Mouse (Mus musculus) adrenal gland, postnatal 36 days (tissue): ENCODE data around the gene Ciart. TPM values are rescaled to one million over a fixed set of nuclear protein-coding genes. Genes with fewer than 3 reads are reported as not detected.
"Not testable (repeated sequence)": the region's sequence is repeated elsewhere in the genome, so short reads cannot be mapped to it uniquely, and the experiment has no call there.

Experiments used
- DNase-seq, 2 experiments: peaks; one replicate each; pipeline ENCODE4 v3.0.0; 2021; ENCODE audit warnings: mixed read lengths in 1 of 2
- total RNA-seq, 2 experiments: library from RNA; stranded (reverse); gene quantifications; 2 replicates each; pipeline ENCODE4 v1.2.3; 2021

Ciart gene
- total RNA-seq, 2 experiments from 2014 or later: 2.2 to 3.2 TPM

DNA sequence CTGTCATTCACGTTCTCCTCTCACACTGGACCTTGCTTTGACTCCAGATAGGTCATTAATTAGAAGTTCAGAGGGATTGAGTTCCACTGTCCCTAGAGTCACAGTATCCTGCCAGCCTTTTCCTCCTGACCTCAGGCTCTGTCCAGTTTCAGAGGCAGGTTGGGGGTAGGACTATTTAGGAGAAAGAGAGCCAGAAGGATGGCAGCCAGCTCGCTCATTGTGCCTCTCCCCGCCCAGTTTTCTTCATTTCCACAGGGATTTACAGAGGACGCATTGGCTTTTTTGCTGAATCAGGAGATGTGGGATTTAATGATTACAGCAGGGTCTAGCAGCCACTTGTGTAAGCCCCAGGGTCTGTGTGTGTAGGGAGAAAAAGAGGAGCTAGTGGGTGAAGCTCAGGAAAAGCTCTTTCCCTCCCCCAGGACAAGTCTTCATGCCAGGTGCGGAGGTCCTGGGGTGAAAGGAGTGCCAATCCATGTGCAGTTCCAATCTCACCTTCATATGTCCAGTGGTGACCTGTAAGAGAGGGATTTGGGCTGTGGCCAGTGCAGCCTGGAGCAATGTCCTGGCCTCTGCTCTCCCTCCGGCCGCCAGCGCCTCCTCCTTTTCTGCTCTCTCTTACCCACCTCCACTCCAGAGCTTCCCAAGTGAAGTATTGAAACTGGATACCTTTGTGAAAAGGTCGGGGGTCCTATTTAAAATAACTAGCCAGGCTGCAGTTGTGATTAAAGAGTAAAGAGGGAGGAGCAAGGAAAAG, 19.7 kb upstream of the Ciart start:
- DNase-seq: peak in 1 of 2 experiments; percentile 41

DNA sequence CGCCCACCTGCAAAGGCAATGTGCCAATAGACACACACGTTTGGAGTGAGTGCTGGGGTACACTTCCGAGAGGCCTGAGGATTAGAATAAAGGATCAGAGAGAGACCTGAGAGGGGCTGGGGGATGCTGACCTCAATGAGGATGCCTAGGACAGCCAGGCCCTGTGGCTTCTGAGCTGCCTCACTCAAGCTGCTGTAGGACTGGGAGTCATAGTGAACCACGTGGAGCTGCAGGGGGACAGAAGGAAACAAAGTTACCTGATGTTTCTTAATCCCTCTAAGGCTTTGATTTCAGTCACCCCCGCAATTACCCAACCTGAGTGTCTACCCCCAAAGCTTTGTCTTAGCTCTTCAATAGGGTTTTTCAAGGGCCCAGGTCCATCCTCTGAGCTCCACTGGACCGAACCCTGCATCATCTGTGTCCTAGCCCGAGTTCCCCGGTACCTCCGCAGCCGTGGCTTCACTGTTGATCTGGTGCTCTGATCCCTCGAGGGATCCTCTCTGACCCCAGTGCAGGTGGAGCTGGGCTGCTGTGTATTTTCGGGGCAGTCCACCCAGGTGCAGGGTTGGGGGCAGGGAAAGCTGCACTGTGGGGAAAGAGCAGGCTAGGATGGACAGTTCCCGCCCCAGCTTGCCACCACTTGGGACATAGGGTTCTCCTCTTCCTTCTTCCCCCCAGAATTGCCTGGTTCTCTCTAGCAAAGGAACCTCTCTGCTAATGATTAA, 17.9 kb upstream of the Ciart start:
- no peak for DNase-seq

DNA sequence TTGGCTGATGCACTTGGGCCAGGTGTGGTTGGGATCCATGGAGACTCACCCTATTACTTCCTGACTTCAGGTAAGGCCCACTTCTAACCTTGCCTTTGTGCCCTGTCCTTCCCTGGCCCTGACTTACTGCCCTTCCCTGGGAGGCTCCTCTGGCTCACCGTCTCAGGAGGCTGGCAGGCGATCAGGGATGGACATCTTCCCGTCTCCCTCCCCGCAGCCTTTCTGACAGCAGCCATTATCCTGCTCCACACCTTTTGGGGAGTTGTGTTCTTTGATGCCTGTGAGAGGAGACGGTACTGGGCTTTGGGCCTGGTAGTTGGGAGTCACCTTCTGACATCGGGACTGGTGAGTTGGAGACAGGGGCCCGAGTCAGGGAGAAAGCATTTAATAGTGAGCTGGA, 13.4 kb upstream of the Ciart start:
- DNase-seq: not testable (repeated sequence)

DNA sequence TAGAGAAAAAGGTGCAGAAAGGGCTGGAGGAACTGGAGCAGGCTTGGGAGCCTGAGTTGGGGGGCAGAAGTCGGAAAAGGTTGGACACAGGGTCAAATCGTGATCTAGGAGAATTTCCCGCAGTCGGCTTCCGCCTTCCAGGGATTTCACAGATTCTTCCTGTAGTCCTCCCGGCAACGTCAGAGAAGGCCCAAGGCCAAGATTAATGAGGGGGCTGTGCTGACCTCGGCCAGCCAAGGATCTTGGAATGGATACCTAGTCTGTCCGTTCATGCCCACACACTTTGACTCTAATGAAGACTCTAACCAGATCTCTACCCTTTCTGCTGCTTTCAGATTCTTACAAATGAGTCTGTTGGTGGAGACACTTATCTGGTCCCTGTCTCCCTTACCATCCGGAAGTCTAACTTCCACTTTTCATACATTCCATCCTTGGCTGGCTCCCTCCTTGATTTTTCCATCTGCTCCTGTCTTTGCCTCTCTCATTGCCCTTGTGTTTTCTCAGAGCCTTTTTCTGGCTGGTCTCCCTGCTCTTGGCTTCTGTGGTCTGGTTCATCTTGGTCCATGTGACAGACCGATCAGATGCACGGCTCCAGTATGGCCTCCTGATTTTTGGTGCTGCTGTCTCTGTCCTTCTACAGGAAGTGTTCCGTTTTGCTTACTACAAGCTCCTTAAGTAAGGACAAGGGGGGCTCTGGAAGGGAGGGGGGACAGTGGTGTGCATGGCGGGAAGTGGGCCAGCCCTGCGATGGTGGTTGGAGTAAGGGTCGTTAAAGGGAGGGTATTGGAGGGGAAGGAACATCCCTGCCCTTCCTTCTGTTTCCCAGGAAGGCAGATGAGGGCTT, 12.5 kb upstream of the Ciart start:
- peak; percentile 83 for DNase-seq

DNA sequence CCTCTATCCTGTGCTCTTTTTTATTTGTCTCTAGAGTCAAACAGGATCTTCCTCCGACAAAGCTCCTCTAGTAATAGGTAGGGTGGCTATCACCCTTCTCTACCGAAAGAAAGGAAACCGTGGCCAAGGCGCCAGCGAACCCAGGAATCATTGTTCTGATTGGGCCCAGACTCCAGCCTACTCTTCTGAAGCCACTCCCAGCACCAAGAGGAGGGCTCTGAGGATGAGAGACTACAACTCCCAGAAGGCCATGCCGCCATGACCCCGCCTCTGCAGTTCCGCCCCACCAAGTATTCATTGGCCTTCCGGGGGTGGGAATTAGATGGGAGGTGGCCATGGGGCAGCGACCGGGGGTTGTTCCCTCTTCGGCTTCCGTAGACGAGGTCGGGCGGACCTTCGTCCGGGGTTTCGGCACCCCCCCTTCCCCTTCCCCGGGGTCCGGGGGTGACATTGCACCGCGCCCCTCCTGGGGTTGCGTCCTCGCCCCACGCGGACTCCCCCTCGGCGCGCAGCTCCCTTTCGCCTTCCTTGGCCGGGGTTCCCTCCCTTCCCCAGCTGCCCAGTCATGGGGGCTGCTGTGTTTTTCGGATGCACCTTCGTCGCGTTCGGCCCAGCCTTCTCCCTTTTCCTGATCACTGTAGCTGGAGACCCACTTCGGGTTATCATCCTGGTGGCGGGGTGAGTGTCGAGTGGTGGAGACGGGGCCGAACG, 11.7 kb upstream of the Ciart start, which contains the start of gene Aph1a:
Aph1a (plus strand) TSS at position 364 of the 711 bp plus-strand sequence.
- peak; percentile 97 for DNase-seq

DNA sequence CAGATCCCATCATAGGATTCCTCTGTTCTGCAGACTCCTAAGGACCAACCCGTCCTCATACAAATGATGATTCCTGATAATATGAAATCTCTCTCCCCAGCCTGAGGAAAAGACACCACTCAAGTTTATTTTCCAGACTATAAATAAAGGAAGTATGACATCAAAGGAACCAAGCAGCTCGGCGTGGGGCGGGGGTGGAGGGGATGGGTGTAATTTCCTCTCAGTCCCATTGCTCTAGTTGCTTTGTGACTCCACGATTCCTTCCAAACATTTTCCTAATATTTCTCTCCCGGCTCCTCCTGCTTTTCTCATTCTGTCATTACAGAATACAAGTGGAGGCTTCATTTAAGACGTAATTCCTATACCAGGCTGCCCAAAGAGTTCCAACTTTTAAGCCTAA, 11.1 kb upstream of the Ciart start:
- peak in 1 of 2 experiments; percentile 45 for DNase-seq

DNA sequence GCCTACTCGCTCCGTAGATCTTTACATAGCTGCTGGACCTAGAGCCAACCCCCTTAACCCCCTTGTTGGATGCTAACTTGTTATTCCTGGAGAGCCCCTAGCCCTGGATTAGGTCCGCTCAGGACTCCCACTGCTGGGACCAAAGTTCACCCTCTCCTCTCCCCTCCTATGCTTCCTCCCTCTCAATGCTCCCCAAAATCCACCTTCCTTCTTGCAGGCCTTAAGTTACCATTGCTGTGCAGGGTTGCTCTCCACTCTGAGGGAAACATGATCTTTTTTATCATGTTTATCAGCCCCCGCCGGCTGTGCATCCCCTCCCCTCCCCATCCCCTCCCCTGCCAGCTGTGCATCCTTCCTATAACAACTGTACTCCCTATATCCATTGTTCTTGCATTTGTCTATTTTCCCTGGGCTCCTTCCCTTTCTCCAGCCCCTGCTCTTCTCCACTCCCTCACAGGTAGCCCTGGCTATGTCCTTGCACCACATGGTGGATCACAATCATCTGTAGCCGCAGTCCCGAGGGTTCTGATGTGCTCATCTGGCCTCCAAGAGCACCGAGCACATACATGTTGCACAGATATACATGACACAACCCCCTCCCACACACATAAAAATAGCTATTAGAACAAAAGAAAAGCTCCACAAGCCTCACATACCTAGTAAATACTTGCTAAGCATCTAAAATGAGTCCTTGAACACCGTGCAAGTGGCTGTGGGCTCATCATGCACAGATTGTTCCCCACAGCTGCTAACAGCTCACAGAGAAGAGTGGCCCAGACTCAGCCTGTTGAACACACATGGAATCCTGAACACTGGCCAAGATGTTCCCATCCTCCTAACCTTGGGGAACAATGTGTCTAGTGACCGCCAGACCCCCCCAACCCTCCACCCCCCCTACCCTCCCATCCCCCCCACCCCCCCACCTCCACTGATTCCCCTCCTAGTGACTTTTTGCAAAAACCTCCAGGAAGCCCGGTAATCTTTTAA, 10.3 kb upstream of the Ciart start:
- no peak for DNase-seq

DNA sequence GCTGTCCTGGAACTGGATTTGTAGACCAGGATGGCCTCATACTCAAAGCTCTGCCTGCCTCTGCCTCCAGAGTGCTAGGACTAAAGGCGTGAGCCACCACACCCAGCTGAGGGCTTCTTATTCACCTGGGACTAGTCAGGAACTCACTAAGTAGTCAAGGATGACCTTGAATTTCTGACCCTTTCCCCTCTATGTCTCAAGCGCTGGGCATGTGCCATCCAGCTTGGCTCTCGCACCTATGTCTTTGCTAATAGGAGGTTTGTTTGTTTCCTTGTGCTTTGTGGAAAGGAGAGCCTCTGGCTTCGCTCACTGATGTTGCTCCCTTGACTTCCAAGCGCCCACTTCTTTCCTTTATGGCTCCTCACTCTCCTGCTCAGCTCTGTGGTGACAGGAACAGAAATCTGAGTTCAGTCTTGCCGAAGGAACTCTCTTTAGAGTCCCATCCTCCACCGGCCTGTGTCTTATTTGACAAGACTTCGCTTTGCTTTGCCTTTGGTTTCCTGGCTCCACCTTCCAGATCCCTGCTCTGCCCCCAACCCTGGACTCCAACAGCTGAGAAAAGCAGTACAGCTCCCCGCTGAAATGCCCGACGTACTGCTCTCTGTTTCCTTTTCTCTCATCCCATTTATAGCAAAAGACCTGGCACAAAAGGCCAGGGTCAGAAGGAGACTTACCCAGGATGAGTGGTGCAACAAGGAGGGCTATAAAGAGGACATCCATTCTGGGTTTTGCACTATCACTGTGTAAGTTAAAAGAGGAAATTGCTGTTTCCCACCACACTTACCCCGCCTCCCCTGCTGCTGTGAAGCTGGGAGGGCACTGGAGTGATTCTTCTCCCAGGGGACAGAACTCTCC, 9.4 kb upstream of the Ciart start, which contains the start of gene BC028528:
BC028528 (minus strand) TSS at position 795 of the 855 bp plus-strand sequence.
- peak in 1 of 2 experiments; percentile 41 for DNase-seq

DNA sequence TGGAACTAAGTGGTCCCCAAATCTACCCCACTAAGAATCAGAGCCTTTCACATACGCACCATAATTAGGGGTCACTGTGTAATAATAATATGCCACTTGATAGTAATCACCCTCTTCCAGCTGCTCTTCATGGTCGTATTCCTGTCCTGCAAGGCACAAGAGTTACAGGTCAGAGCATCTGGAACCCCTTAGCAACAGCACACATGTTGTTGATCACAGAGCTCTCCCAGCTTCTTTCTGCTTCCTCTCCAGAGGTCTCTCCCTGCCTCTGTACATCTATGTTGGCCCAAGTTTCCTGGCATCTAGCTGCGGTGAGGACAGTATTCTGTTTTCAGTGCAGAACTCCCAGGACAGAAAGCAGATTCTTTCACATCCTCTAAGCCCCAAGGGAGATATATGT, 7.6 kb upstream of the Ciart start:
- DNase-seq: no peak

DNA sequence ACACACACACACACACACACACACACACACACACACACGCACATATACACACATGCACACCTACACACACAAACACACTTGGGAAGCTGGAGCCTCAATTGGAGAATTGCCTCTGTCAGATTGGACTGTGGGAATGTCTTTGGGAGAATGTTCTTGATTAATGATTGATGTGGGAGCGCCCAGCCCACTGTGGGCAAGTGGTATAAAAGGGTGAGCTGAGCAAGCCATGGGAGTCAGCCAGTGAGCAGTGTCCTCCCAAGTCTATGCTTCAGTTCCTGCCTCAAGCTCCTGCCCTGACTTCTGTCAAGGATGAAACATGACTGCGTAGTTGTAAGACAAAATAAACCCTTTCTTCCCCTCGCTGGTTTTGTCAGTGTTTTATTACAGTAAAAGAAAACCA, 5.5 kb upstream of the Ciart start:
- DNase-seq: no peak

DNA sequence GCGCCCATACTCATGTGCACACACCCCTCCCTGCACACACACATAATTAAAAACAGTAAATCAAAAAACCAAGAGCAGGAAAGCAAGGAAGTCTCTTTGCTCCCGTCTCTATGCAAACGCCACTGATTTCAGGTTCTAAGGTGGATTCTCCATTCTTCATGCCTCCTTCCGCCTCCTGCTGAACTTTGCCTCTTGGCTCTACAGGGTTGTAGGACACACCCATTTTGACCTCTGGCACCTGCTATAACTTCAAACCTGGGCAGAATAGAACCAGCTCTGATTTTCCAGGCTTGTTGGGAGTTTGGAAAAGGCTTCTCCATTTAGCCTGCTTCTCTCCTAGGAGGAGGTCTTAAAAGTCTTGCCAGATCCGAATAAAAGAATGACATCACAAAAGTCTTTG, 2.3 kb upstream of the Ciart start:
- DNase-seq: no peak

DNA sequence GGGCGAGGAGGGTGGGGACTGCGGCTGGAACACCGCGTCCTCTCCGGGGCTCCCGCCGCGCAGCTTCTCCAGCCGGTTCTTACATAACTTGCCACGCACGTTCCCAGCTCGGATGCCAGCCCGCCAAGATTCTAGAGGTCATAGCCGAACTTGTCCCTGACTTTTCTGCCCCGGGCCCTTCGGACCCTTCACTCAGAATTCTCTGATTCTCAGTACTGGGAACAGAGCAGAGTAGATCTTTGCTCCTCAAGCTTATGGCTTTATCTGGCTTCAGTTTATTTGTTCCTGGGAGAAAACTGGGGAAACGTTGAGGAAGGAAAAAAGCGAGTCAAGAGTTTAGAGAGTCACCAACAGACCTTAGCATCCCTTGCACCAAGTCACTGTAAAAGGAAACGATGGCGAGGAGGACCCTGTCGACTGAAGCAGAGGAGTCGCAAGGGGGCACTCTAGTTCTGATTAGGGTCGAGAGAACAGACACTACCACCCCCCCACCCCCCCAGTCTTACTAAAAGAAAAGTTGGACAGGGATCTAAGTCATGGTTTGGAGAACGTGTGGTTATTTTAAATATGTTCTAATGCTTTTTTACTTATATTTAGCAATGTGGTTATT, 870 bp upstream of the Ciart start:
- peak; percentile 74 to 85 for DNase-seq

DNA sequence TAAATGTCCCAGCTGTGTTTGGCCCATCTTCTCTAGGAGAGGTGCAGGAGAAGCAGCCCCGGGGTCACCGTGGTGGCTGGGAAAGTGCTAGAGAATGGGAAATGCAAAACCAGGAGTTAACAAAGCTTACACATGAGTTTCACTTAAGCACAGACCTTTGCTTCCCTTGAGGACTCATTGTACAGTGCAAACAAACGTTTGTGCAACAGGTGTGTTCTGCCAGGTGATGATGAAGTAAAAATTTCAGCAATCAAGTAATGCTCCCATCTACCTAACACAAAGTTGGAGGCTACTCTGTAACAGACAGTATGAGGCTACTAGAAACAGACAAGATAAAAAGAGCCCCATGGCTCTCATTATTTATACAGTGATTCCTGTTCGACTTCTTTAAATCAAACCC, 3.0 kb downstream of the Ciart start:
- no peak for DNase-seq

DNA sequence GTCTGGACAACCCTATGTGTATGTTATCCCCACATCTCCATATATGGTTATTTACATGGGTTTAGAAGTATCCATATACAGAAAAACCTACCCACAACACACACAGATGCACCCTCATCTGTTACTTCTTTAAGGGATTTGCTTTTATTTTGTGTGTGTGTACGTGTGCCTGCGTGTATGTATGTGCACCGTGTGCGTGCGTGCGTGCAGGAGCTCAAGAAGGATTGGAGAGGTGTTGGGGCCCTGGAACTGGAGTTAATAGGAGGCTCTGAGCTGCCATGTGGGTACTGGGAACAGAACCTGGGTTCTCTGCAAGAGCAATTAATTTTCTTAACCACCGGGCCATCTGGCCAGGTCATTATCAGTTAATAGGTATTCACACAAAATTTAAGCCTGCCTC, 10.0 kb downstream of the Ciart start:
- DNase-seq: no peak

DNA sequence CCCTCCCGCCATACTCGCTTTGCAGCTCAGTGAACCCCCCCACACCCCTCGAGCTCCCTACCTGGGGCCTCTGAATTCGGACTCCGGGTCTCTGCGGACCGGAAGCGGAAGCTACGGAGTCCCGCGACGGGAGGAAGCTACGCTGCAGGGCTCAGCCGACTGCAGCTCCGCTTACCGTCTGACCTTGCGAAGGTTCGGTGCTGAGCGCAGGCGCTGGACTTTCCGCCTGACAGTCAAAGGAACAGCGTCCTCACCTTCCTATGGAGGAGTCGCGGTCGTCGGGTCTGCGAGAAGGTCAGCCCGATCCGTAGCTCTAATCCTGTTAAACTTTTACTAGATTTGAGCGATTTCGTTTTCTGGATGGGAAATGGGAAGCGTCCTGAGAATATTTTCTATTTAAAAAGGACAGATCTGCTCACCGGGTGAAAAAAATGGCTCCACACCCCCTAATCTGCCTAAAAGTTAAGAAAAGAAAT, 10.6 kb downstream of the Ciart start, which contains the start of gene Mrps21:
Mrps21 (minus strand) TSS at position 128 of the 476 bp plus-strand sequence.
- DNase-seq: peak; percentile 92 to 93

DNA sequence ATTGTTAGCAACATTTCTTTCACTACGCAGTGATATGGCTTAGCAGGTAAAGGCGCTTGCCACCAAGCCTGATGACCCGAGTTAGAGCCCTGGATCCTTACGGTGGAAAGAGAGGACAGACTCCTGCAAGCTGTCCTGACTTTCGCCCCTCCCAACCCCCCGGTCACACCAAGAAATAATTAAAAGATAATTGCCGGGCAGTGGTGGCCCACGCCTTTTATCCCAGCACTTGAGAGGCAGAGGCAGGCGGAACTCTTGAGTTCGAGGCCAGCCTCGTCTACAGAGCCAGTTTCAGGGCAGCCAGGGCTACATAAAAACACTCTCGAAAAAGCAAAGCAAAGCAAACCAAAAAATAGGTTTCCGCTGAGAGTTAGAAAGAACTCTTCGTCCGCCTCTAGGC, 11.1 kb downstream of the Ciart start:
- no peak for DNase-seq

DNA sequence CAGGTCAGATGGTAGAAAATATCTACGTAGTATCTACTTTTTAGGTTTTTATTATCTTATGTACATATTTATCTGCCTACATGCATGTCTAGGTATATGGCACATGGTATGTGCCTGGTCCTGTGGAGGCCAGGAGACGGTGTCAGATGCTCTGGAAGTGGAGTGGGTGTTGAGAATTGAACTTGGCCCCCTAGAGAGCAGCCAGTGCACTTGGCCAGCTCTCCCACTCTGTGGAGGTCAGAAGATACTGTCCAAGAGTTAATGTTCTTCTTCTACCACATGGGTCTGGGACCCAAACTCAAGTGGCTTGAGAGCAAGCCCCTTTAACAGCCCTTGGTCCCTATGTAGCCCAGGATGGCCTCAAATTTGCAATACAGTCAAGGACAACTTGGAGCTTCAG, 14.6 kb downstream of the Ciart start:
- no peak for DNase-seq

DNA sequence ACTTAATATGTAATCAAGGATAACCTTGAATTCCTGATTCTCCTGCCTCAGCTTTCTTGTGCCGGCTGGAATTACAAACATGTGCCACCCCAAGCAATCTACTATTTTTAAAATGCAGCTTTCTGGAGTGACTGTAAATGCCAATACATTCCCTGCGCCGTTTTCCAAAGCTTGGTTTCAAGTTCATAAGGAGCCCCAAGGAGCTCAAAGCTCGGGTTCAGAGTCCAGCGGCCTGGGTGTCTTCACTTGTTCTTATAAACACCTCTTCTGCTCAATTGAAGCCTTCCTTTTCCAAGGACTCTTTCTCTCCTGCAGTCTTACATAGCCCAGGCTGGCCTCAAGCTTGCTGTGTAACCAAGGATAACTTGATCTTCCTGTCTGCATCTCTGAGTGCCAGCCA, 16.0 kb downstream of the Ciart start:
- no peak for DNase-seq

DNA sequence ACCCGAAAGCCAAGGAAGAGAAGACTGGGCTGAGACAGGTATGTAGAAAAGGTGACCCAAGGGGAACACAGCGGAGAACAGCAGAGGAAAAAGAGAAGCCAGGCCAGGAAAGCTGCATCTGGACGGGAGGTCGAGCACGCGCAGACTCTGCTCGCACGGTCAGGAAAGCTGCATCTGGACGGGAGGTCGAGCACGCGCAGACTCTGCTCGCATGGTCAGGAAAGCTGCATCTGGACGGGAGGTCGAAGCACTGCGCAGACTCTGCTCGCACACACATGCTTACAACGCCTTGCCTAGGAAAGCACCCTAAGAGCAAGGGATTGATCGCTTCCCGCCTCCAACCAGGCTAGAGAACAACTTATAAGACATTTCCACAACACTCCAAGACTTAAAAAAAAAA, 16.5 kb downstream of the Ciart start:
- no peak for DNase-seq
